Mouse (Mus musculus): ENCODE results near the gene Gm17720. TPM values are rescaled to one million over a fixed set of nuclear protein-coding genes. Genes with fewer than 3 reads are reported as not detected.

Gm17720 gene
- total and polyA plus RNA-seq, 3 experiments: not detected

DNA sequence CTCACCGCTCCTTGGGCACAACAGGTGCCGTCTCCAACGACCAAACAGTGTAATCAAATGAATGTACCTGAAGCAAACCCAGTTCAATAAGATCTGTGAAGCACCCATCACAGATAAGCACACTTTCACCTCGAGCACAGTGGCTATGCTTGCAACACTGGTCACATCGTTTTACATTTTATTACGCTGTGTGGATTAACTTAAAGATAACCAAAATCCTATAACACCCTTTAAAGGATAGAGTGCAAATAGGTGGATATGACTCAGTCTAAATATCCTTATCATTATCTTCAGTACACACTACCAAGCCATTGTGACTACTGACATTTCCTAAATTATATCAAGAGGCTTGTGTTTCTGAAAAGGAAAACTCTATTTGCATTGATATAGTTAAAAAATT is 51.3 kb downstream of the Gm17720 start:
- dilution Hi-C loops (cut with MboI; ENCODE audit: extremely low pct_ligation_motif_present, extremely low pct_unique_long_range_greater_than_20kb, low sequenced_read_pairs): no loop called here
- H3K4me2 ChIP-seq (ENCODE audit: insufficient read depth, low read depth, poor library complexity, severe bottlenecking): no peak overlapping the region
- H3K36me3 ChIP-seq (replicated peaks in 1 of 2; ENCODE audit: control insufficient read depth in 1 of 2, insufficient read depth in 1 of 2, low read length in 1 of 2): no peaks in the 10 kb centered on the region
- no peaks in the 10 kb centered on the region for H3K9me3 ChIP-seq (replicated peaks; ENCODE audit: low read length)
- in situ Hi-C loops (cut with MboI; ENCODE audit: low pct_ligation_motif_present, low pct_unique_long_range_greater_than_20kb, low sequenced_read_pairs): no loop called here
- no peaks in the 10 kb centered on the region for H3K79me2 ChIP-seq (replicated peaks; ENCODE audit: control insufficient read depth, extremely low read depth, insufficient read depth, poor library complexity, severe bottlenecking)
- no peak overlapping the region for H3K4me3 ChIP-seq (replicated peaks in 1 of 3; ENCODE audit: low read depth in 2 of 3, low read length in 2 of 3, poor library complexity in 1 of 3)
- no peak overlapping the region for H3K9ac ChIP-seq (ENCODE audit: insufficient read depth, low read depth)
- no peaks in the 10 kb centered on the region for H3K27me3 ChIP-seq (replicated peaks)
- peaks cover 0 to 5% of the 10 kb centered on the region in 2 experiments; a peak in 1 of 4 replicates for H3K4me1 ChIP-seq (ENCODE audit: control insufficient read depth in 1 of 2, insufficient read depth in 2 of 2)
- no peak for DNase-seq (ENCODE audit: extremely low read depth)
- H3K27ac ChIP-seq (ENCODE audit: insufficient read depth, low read depth): no peak overlapping the region
- TF ChIP-seq TBP (conservative IDR thresholded peaks at IDR 0.05; ENCODE audit: low read depth, low read length) (no peak), RCOR1 (conservative IDR thresholded peaks at IDR 0.05; ENCODE audit: low read depth, low read length) (no peak), CHD1 (IDR thresholded peaks at IDR 0.05; ENCODE audit: low read depth, low read length) (no peak), ELF1 (IDR thresholded peaks at IDR 0.05; ENCODE audit: low read depth, low read length) (no peak), HCFC1 (IDR thresholded peaks at IDR 0.05; ENCODE audit: low read depth, low read length) (no peak), JUN (IDR thresholded peaks at IDR 0.05; ENCODE audit: insufficient read depth, low read depth, low read length) (no peak), PAX5 (IDR thresholded peaks at IDR 0.05; ENCODE audit: low read length) (no peak), EP300 (IDR thresholded peaks at IDR 0.05; ENCODE audit: low read length) (no peak), USF2 (conservative IDR thresholded peaks at IDR 0.05; ENCODE audit: low read depth, low read length) (no peak), MAZ (IDR thresholded peaks at IDR 0.05; ENCODE audit: low read depth, low read length) (no peak), ZMIZ1 (IDR thresholded peaks at IDR 0.05; ENCODE audit: low read depth, low read length) (no peak)

DNA sequence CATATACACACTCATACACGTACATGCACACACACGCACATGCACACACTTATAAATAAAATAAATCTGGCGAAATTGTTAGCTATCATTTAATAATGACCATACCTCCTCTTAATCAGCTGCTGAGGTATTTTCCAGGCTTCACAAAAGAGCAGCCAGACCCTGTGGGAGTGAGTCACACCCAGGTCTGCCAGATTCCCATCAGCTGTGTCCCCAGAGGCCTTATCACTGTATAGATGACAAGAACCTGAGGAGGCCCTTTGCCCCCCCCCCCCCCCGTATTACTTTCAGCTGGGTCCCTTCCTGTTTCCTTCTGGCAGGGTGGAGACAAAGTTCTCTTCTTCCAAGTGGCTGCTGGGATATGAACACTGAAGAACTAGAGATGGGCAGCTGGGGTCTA is 62.0 kb downstream of the Gm17720 start:
- Histone ChIP-seq H3K4me1 (ENCODE audit: control insufficient read depth in 1 of 2, insufficient read depth in 2 of 2) (peaks cover 3 to 8% of the 10 kb centered on the region in 2 experiments; a peak in 1 of 4 replicates), H3K4me2 (ENCODE audit: insufficient read depth, low read depth, poor library complexity, severe bottlenecking) (no peak overlapping the region), H3K79me2 (replicated peaks; ENCODE audit: control insufficient read depth, extremely low read depth, insufficient read depth, poor library complexity, severe bottlenecking) (no peaks in the 10 kb centered on the region), H3K27me3 (replicated peaks) (peaks cover 1% of the 10 kb centered on the region), H3K27ac (ENCODE audit: insufficient read depth, low read depth) (no peak overlapping the region), H3K4me3 (replicated peaks in 1 of 3; ENCODE audit: low read depth in 2 of 3, low read length in 2 of 3, poor library complexity in 1 of 3) (no peak overlapping the region), H3K9ac (ENCODE audit: insufficient read depth, low read depth) (no peak overlapping the region), H3K9me3 (replicated peaks; ENCODE audit: low read length) (peaks cover 6% of the 10 kb centered on the region), H3K36me3 (replicated peaks in 1 of 2; ENCODE audit: control insufficient read depth in 1 of 2, insufficient read depth in 1 of 2, low read length in 1 of 2) (no peaks in the 10 kb centered on the region)
- DNase-seq (ENCODE audit: extremely low read depth): no peak
- in situ Hi-C loops (cut with MboI; ENCODE audit: low pct_ligation_motif_present, low pct_unique_long_range_greater_than_20kb, low sequenced_read_pairs) (no loop called here), dilution Hi-C loops (cut with MboI; ENCODE audit: extremely low pct_ligation_motif_present, extremely low pct_unique_long_range_greater_than_20kb, low sequenced_read_pairs) (no loop called here)
- no peak for TF ChIP-seq ZNF384 (IDR thresholded peaks at IDR 0.05; ENCODE audit: low read depth, low read length)
- no peak for TF ChIP-seq USF2 (conservative IDR thresholded peaks at IDR 0.05; ENCODE audit: low read depth, low read length)
- no peak for TF ChIP-seq MYC (IDR thresholded peaks at IDR 0.05; ENCODE audit: low read depth, low read length)
- TF ChIP-seq MAFK (IDR thresholded peaks at IDR 0.05; ENCODE audit: insufficient replicate concordance, low read length): no peak
- TF ChIP-seq E2F4 (IDR thresholded peaks at IDR 0.05; ENCODE audit: insufficient replicate concordance, low read depth, low read length): no peak
- TF ChIP-seq USF1 (IDR thresholded peaks at IDR 0.05; ENCODE audit: low read depth, low read length): no peak
- no peak for TF ChIP-seq RAD21 (IDR thresholded peaks at IDR 0.05; ENCODE audit: low read depth, low read length)
- no peak for TF ChIP-seq ELF1 (IDR thresholded peaks at IDR 0.05; ENCODE audit: low read depth, low read length)
- no peak for TF ChIP-seq ETS1 (conservative IDR thresholded peaks at IDR 0.05; ENCODE audit: low read depth, low read length)
- TF ChIP-seq SMC3 (IDR thresholded peaks at IDR 0.05; ENCODE audit: low read depth, low read length): no peak
- no peak for TF ChIP-seq TBP (conservative IDR thresholded peaks at IDR 0.05; ENCODE audit: low read depth, low read length)
- no peak for TF ChIP-seq IRF4 (IDR thresholded peaks at IDR 0.05; ENCODE audit: low read depth, low read length)
- TF ChIP-seq ZMIZ1 (IDR thresholded peaks at IDR 0.05; ENCODE audit: low read depth, low read length): no peak
- TF ChIP-seq MEF2A (IDR thresholded peaks at IDR 0.05; ENCODE audit: borderline replicate concordance, low read depth, low read length): no peak

Measured in CH12.LX (cell line).